Mouse (Mus musculus): ENCODE results near the gene Trpm6.

Gene Trpm6

GRCm38 (mm10) chr19:18887646-18888407 lies 138.0 kb downstream of the Trpm6 start:
- in situ Hi-C loops (cut with MboI, MseI), result no loop called here

GRCm38 (mm10) chr19:18888491-18889116 lies 138.8 kb downstream of the Trpm6 start:
- in situ Hi-C loops (cut with MboI, MseI), result no loop called here

- in situ Hi-C loops (cut with MboI, MseI), result no loop called here
These were observed 139.4 kb downstream of the Trpm6 start for GRCm38 (mm10) chr19:18889117-18889627.

GRCm38 (mm10) chr19:18889632-18890031 lies 139.8 kb downstream of the Trpm6 start:
- in situ Hi-C loops (cut with MboI, MseI), result no loop called here

GRCm38 (mm10) chr19:18890216-18890615 lies 140.4 kb downstream of the Trpm6 start:
- in situ Hi-C loops (cut with MboI, MseI), result no loop called here

- in situ Hi-C loops (cut with MboI, MseI), result no loop called here
These were observed 148.5 kb downstream of the Trpm6 start for GRCm38 (mm10) chr19:18898238-18898637.

GRCm38 (mm10) chr19:18902041-18902693 lies 152.4 kb downstream of the Trpm6 start:
- in situ Hi-C loops (cut with MboI, MseI), result no loop called here

- in situ Hi-C loops (cut with MboI, MseI), result no loop called here
These were observed 152.9 kb downstream of the Trpm6 start for GRCm38 (mm10) chr19:18902694-18903067.

GRCm38 (mm10) chr19:18905511-18905910 lies 155.7 kb downstream of the Trpm6 start:
- in situ Hi-C loops (cut with MboI, MseI), result no loop called here

- in situ Hi-C loops (cut with MboI, MseI), result no loop called here
These were observed 159.9 kb downstream of the Trpm6 start for GRCm38 (mm10) chr19:18909641-18910040.

- in situ Hi-C loops (cut with MboI, MseI), result no loop called here
These were observed 162.1 kb downstream of the Trpm6 start for GRCm38 (mm10) chr19:18911755-18912340.

GRCm38 (mm10) chr19:18941391-18941790 lies 191.6 kb downstream of the Trpm6 start:
- in situ Hi-C loops (cut with MboI, MseI), result no loop called here

Data from T-helper 1 cell (primary cell).